Mouse (Mus musculus) gonadal fat pad, adult 2 months (tissue): ENCODE measurements around the gene Dlg2. TPM values are rescaled to one million over a fixed set of nuclear protein-coding genes. Genes with fewer than 3 reads are reported as not detected.

Source experiments
- DNase-seq: peaks from one replicate; pipeline ENCODE4 v3.0.0-alpha.2; 2012; ENCODE audit warnings: low read depth
- polyA plus RNA-seq: library from polyadenylated mRNA; depleted of rRNA; stranded (reverse); fragments of >200 nt; gene quantifications from 2 replicates; pipeline ENCODE4 v1.2.3, GENCODE M21; 2012; rRNA removed

Gene Dlg2
- polyA plus RNA-seq: 1.6 and 1.7 TPM in 2 replicates

DNA sequence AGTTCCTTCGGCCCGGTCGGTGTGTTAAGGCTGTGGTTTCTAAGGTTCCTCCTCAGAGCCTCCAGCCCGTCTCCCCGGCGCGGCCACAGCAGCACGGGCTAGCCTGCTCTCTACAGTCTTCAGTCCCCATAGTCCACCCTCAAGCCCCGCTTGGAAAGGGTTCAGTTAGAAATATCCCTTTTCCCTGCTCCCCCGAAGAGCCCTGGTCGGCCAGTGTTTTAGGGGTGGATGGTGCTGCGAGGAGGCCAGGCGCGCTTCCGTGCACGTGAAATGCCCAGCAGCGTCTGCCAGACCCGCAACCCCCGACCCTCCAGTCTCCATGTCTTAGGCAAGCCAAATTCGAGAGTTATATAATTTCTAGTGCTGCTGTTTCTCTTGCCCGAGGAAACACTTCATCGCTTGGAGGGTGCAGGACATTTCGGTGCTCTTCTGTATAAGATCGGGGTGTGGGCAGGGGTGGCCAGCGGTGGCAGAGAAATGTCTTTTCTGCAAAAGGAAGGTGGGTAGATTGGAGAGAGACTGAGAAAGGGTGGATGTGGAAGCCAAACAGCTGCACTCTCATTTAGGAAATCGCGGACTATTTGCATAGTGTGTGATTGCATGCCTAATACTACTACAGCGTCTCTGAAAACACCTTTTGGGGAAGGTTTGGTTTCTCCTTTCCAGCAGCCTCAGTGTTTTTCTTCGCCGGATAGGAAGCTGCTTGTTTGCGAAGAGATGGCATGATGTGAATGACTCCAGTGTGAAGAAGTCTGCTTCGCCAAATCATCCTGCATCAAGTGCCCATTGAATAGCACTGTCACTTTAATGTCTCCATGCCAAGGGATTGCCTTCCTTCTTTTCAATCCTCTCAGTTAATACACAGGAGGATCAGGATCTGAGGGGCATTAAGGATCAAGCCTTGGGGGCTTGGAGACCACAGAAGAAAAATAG, at the start of gene Dlg2:
Dlg2 (plus strand) TSS at position 360 of the 933 bp plus-strand sequence.
- no peak for DNase-seq

GRCm38 (mm10) chr7:90427006-90427405, 49.5 kb upstream of the Dlg2 start:
- no peak for DNase-seq

- DNase-seq: no peak
These were observed 44.3 kb upstream of the Dlg2 start for GRCm38 (mm10) chr7:90432221-90432620.

GRCm38 (mm10) chr7:90440044-90440443, 36.4 kb upstream of the Dlg2 start:
- DNase-seq: no peak

GRCm38 (mm10) chr7:90442070-90442469, 34.4 kb upstream of the Dlg2 start:
- no peak for DNase-seq

GRCm38 (mm10) chr7:90442518-90443080, 33.9 kb upstream of the Dlg2 start, which contains the start of gene Crebzf:
TSS of gene Crebzf (plus strand) at chr7:90442729.
- peak; percentile 79 for DNase-seq

DNA sequence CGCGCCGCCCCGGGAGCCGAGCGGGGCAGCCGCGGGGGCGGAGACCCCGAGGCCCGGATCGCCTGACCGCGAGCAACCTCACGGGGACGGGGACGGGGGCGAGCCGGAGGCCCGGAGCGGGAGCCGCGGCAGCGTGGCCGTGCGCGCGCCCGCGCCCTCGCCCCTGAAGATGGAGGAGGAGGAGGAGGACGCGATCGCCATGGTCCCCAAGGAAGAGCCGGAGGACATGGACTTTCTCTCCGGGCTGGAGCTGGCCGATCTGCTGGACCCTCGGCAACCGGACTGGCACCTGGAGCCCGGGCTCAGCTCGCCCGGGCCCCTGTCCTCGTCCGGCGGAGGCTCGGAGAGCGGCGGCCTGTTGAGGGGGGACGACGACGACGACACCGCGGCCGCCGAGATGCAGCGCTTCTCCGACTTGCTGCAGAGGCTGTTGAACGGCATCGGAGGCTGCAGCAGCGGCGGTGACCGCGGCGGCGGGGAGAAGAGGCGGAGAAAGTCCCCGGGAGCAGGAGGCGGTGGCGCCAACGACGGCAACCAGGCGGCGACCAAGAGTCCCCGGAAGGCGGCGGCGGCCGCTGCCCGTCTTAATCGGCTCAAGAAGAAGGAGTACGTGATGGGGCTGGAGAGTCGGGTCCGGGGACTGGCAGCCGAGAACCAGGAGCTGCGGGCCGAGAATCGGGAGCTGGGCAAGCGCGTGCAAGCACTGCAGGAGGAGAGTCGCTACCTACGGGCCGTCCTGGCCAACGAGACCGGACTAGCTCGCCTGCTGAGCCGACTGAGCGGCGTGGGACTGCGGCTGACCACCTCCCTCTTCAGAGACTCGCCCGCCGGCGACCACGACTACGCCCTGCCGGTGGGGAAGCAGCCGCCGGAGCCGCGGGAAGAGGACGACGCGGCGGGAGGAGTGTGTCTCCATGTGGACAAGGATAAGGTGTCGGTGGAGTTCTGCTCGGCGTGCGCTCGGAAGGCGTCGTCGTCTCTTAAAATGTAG, 33.1 kb upstream of the Dlg2 start:
- DNase-seq: no peak

DNA sequence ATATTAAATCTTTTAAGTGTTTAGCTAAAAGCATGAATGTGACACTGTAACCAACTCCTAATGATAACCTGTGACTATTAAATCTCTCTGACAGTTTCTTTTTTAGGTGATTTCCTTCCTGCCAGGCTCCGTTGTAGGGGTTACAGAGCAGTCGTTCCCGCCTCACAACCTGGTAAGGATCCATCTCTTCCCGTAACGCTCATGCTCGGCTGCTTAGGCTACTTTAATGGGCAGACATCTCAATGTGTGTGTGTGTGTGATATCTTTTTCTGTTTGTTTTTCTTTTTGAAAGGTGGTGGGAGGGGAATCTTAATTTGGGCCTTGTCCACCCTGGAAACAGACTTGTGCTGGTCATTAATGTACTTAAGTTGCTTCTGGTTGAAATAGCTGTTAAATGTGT, 32.3 kb upstream of the Dlg2 start:
- DNase-seq: no peak

- no peak for DNase-seq
These were observed 20.2 kb upstream of the Dlg2 start for GRCm38 (mm10) chr7:90456149-90456844.

- no peak for DNase-seq
These were observed 19.5 kb upstream of the Dlg2 start, which contains the start of gene Tmem126a for GRCm38 (mm10) chr7:90456845-90457468. TSS of gene Tmem126a (minus strand) at chr7:90457229.

- DNase-seq: no peak
These were observed 19.0 kb upstream of the Dlg2 start for GRCm38 (mm10) chr7:90457517-90457916.

DNA sequence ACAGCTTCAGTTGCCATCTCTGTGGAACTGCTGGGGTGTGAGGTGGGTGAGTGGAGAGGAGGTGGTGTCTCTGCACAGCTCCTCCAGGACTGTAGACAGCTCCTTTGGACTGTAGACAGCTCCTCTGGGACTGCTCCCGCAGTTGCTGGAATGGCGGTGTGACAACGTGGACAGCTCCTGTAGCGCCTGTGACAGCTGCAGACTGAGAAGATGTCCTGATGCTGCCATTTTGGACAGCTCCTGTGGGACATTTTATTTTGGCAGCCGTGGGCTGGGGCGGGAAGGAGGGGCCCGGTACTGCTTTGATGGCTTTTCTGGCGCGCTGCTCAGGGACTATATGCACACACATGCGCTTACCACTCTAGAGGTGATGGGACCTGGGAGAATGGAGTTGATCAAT, 16.1 kb upstream of the Dlg2 start:
- DNase-seq: no peak

- no peak for DNase-seq
These were observed 15.5 kb upstream of the Dlg2 start for GRCm38 (mm10) chr7:90460930-90461329.

- DNase-seq: no peak
These were observed 15.0 kb upstream of the Dlg2 start for GRCm38 (mm10) chr7:90461441-90461840.

GRCm38 (mm10) chr7:90473511-90473910, 3.0 kb upstream of the Dlg2 start:
- DNase-seq: no peak

GRCm38 (mm10) chr7:90475793-90476312, 619 bp upstream of the Dlg2 start, which contains the start of gene Tmem126b:
TSS of gene Tmem126b (minus strand) at chr7:90476001.
- peak; percentile 82 for DNase-seq

DNA sequence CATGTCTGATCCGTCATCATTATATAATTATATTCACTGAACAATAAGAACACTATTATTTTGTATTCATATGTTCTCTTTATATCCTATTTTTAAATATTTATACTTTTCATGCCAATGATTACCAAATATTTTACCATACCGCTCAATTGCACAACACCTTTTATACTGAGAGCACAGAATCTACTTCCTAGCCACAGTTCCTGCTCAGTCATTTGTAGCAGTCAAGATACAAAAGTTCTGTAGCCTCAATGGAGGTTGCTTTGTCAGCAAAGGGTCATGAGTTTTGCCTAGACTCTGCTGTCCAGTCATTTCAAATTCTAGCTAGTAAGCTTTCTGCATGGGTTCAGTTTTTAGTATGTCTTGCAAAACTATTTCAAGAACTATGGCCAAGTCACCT, 6.1 kb downstream of the Dlg2 start:
- DNase-seq: no peak

DNA sequence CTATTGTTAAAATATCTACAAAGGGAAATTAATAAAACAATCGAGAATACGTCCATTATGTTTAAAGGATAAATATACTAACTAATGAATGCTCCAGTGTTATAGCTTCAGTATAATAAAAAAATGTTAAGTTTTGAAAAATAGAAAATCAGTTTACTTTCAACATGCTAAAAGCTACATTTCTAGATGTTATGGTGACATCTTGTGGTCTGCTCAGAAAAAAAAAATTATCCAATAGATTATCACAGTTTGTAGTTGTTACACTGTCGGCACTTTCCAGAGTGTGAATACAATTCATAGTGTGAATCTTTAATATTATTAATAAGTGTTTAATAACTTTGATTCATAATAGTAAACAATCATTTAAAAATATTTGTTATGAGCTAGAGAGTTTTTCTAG, 31.7 kb downstream of the Dlg2 start:
- DNase-seq: no peak

DNA sequence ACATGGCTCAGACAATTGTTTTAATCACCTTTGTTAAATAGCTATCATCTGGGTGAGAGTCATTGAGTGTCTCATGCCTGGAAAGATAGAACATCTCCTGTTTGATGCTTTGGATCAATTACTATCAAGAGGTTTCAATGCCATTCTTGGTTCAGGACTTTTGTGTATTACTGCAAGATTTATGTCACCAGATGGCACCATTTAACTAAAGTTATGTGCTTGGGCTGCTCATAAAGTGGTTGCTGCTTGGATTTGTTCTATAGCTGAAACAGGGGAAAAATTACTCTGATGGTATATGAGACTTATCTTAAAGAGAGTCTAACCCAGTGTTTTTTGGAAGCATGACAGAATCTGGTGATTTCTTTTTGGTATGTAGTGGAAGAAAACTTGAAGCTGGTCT, 35.8 kb downstream of the Dlg2 start:
- no peak for DNase-seq
